Mouse (Mus musculus) heart, adult 2 months (tissue): ENCODE results near the gene Smco3. TPM values are rescaled to one million over a fixed set of nuclear protein-coding genes. Genes with fewer than 3 reads are reported as not detected.
A peak's percentile ranks its signal among the peaks of the same experiment; 100 is the strongest.

Source experiments
- DNase-seq, 2 experiments: peaks; one replicate each; pipeline ENCODE4 v3.0.0; 2021
- H3K27ac ChIP-seq: fragments of 200-600 bp; 2 replicates; pipeline ENCODE4 v1.8.1; 2022
- H3K27me3 ChIP-seq: fragments of 200-500 bp; 2 replicates; pipeline ENCODE4 v1.6.1; 2012; ENCODE audit warnings: mild to moderate bottlenecking, low read length, inconsistent platforms, mixed read lengths; ENCODE audit not compliant: control insufficient read depth, insufficient read depth
- H3K36me3 ChIP-seq: fragments of 200-500 bp; 2 replicates; pipeline ENCODE4 v1.6.1; 2012; ENCODE audit warnings: low read length, inconsistent platforms; ENCODE audit not compliant: control insufficient read depth, insufficient read depth
- H3K4me1 ChIP-seq: fragments of 200-500 bp; 2 replicates; pipeline ENCODE4 v1.6.1; 2011; ENCODE audit warnings: low read length; ENCODE audit not compliant: control insufficient read depth, insufficient read depth
- H3K4me3 ChIP-seq: fragments of 200-600 bp; 2 replicates; pipeline ENCODE4 v1.8.1; 2022
- H3K79me2 ChIP-seq: fragments of 200-500 bp; replicated peaks from 2 replicates; pipeline ENCODE4 v1.6.1; 2012; ENCODE audit warnings: mild to moderate bottlenecking, inconsistent platforms, low read length, moderate library complexity, mixed read lengths; ENCODE audit not compliant: control insufficient read depth, insufficient read depth
- H3K9ac ChIP-seq: fragments of 200-500 bp; 2 replicates; pipeline ENCODE4 v1.6.1; 2012; ENCODE audit warnings: low read depth, mild to moderate bottlenecking, control low read depth, inconsistent platforms, low read length, mixed read lengths
- CTCF ChIP-seq: fragments of 200-600 bp; IDR thresholded peaks from 2 replicates; pipeline ENCODE4 v1.8.1; 2022; ENCODE audit warnings: antibody characterized with exemption, mild to moderate bottlenecking, moderate library complexity
- EP300 ChIP-seq: fragments of 200-500 bp; IDR thresholded peaks from 2 replicates; pipeline ENCODE4 v1.6.1; 2011; ENCODE audit warnings: low read depth, low read length, control low read depth; ENCODE audit not compliant: insufficient read depth
- POLR2A ChIP-seq: fragments of 200-500 bp; IDR thresholded peaks from 2 replicates; pipeline ENCODE4 v1.6.1; 2011; ENCODE audit warnings: mild to moderate bottlenecking, low read depth, low read length, control low read depth; ENCODE audit not compliant: insufficient read depth
- WGBS: fragments of 180-500 bp; shearing (Covaris S2); methylation state at CpG from one replicate; pipeline ENCODE4 v1.1.7; 2018; 5-methylcytosine and 5-hydroxymethylcytosine counted together
- intact Hi-C: fragments of 180-260 bp; cut with DNase I; formaldehyde crosslinking; loops from one replicate; pipeline ENCODE4 v1.15.1; 2025
- polyA plus RNA-seq: library from polyadenylated mRNA; depleted of rRNA; stranded (reverse); fragments of >200 nt; gene quantifications from 2 replicates; pipeline ENCODE4 v1.2.3, GENCODE M21; 2012
- total RNA-seq, 2 experiments: library from RNA; stranded (reverse); gene quantifications; 2 replicates each; pipeline ENCODE4 v1.2.3; 2021

Smco3 gene
- total and polyA plus RNA-seq, 3 experiments: 0.04 TPM; not detected in 2

GRCm38 (mm10) chr6:136817549-136817948 lies 17.7 kb downstream of the Smco3 start:
- Histone ChIP-seq H3K27me3 (no peaks in the 10 kb centered on the region), H3K79me2 (no peaks in the 10 kb centered on the region), H3K36me3 (0 out of 2 replicates have a peak, but pooled peaks cover 3% of the 10 kb centered on the region), H3K4me1 (no peaks in the 10 kb centered on the region), H3K4me3 (no peak overlapping the region), H3K27ac (no peak overlapping the region), H3K9ac (no peak overlapping the region)
- intact Hi-C loops: no loop called here
- WGBS: 82% methylated on average over 3 of the region's 3 CpGs
- TF ChIP-seq POLR2A (no peak), CTCF (no peak), EP300 (no peak)
- DNase-seq: no peak

DNA sequence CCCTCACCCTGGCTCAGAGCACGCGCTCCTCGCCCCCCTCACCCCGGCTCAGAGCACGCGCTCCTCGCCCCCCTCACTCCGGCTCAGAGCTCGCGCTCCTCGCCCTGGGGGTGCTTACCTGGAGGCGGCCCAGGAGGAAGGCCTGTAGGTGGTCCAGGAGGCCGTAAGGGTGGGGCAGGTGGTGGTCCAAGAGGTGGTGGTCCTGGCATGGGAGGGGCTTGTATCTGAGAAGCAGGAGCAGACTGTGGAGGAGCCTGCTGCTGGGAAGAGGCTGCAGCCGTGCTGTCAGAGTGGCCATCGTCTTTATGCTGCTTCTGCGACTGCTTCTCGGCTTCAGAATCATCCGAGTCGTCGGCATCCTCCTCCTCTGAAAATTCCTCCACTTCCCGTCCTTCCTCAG lies 18.4 kb downstream of the Smco3 start:
- Histone ChIP-seq H3K4me3 (no peak overlapping the region), H3K27ac (no peak overlapping the region), H3K9ac (no peak overlapping the region), H3K79me2 (no peaks in the 10 kb centered on the region), H3K36me3 (0 out of 2 replicates have a peak, but pooled peaks cover 3% of the 10 kb centered on the region), H3K27me3 (no peaks in the 10 kb centered on the region), H3K4me1 (no peaks in the 10 kb centered on the region)
- WGBS: 80% methylated on average over 21 of the region's 21 CpGs
- intact Hi-C loops: no loop called here
- DNase-seq: no peak
- TF ChIP-seq CTCF (no peak), POLR2A (no peak), EP300 (no peak)

DNA sequence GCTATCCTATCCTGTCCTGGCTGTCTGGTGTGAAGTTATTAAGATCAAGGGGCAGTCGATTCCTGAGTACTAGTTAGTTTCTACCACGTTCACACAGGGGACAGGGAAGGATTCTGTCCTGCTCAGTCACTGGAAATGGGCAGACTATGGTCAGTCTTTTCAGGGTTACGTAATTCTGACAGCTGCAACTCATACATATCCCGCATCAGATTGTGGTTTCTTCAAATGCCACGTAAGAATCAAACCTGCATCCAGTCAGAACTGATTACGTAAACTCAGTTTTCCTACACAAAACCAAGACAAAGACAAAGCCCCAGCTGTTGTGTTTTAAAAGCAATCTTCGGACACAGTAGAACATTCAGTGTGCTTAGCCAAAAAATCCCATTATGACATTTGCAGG lies 19.9 kb downstream of the Smco3 start:
- H3K36me3 ChIP-seq: 0 out of 2 replicates have a peak, but pooled peaks cover 3% of the 10 kb centered on the region
- intact Hi-C loops: no loop called here
- TF ChIP-seq EP300: no peak
- TF ChIP-seq CTCF: no peak
- no peak for TF ChIP-seq POLR2A

DNA sequence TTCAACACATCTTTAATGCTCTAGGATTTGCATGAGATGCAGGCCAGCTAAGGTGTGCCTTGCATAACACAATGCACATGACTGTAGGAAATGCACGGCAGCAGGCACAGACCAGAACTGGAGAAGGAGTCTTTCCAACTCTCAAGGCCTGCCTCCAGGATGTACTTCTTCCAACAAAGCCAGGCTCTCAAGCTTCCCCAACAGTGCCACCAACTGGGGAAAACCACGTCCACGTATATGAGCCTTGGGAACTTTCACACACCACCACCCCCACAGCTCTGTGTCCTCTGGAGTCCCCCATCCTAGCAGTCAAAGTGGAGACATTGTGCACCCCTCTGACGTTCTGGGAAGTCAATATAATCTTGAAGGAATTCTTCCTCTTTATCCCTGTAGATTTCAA lies 22.1 kb downstream of the Smco3 start:
- no peak for DNase-seq
- H3K4me1 ChIP-seq: no peaks in the 10 kb centered on the region; the same call in 1 of the 2 replicates
- TF ChIP-seq EP300: no peak
- peak; percentile 46 for TF ChIP-seq CTCF
- no peak overlapping the region for H3K9ac ChIP-seq
- no peaks in the 10 kb centered on the region for H3K79me2 ChIP-seq
- H3K27me3 ChIP-seq: no peaks in the 10 kb centered on the region
- H3K27ac ChIP-seq: no peak overlapping the region
- intact Hi-C loops: no loop called here
- no peak overlapping the region for H3K4me3 ChIP-seq
- WGBS: 21% methylated on average over 4 of the region's 4 CpGs
- H3K36me3 ChIP-seq: 0 out of 2 replicates have a peak, but pooled peaks cover 3% of the 10 kb centered on the region

More for the DNA sequence above, 19.9 kb downstream of the Smco3 start:
- Histone ChIP-seq H3K27me3 (no peaks in the 10 kb centered on the region), H3K27ac (no peak overlapping the region), H3K79me2 (no peaks in the 10 kb centered on the region), H3K4me3 (no peak overlapping the region), H3K9ac (no peak overlapping the region), H3K4me1 (no peaks in the 10 kb centered on the region)
- no peak for DNase-seq
- WGBS: 91% methylated on average over 7 of the region's 7 CpGs

- 88% methylated on average over 10 of the region's 10 CpGs for WGBS
- Histone ChIP-seq H3K9ac (no peak overlapping the region), H3K79me2 (no peaks in the 10 kb centered on the region), H3K27ac (no peak overlapping the region), H3K4me1 (no peaks in the 10 kb centered on the region; the same call in 1 of the 2 replicates), H3K4me3 (no peak overlapping the region), H3K27me3 (no peaks in the 10 kb centered on the region), H3K36me3 (0 out of 2 replicates have a peak, but pooled peaks cover 3% of the 10 kb centered on the region)
- DNase-seq: no peak
- intact Hi-C loops: no loop called here
- TF ChIP-seq EP300 (no peak), CTCF (no peak), POLR2A (no peak)
These were observed 24.1 kb downstream of the Smco3 start for GRCm38 (mm10) chr6:136811196-136811595.

DNA sequence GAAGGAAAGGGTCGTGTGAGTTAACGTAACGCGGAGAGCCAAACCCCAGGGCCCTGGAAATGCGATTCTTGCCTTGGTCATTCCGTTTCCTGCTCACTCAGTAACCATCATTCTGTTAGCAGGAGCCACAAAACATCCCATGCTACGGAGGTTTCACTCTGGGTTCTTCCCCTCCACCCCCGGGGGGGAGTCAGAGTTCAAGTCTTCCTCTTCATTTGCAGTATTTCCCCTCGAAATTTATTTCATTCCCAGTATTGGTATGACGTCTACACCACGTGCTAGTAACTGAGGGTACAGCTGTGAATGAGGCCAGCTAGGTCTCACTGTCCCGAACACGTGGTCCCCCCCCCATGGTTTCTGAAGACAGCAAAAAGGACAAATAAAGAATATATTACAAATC lies 25.6 kb downstream of the Smco3 start:
- H3K36me3 ChIP-seq: no peaks in the 10 kb centered on the region
- TF ChIP-seq POLR2A (no peak), EP300 (no peak)
- no peaks in the 10 kb centered on the region for H3K27me3 ChIP-seq
- WGBS: 58% methylated on average over 13 of the region's 13 CpGs
- no peaks in the 10 kb centered on the region for H3K79me2 ChIP-seq
- H3K27ac ChIP-seq: no peak overlapping the region
- H3K4me3 ChIP-seq: peak overlapping the region; percentile 79; the same call in 1 of the 2 replicates
- no peak for DNase-seq
- no peak overlapping the region for H3K9ac ChIP-seq
- intact Hi-C loops: no loop called here
- peaks cover 1% of the 10 kb centered on the region; the same call in 1 of the 2 replicates for H3K4me1 ChIP-seq
